Mouse (Mus musculus) heart, postnatal 0 days (tissue): ENCODE measurements around the gene Ier3. TPM values are rescaled to one million over a fixed set of nuclear protein-coding genes. Genes with fewer than 3 reads are reported as not detected.

Experiments used
- ATAC-seq: fragments of 200-750 bp; cut with Nextera tagmentation; 2 replicates; pipeline ENCODE4 v1.8.0; 2017; ENCODE audit warnings: low read depth, moderate number of reproducible peaks, moderate library complexity; ENCODE audit not compliant: insufficient read depth
- DNase-seq: peaks from one replicate; pipeline ENCODE4 v3.0.0-alpha.2; 2016; ENCODE audit warnings: low spot score
- H3K27ac ChIP-seq: fragments of 300-500 bp; sonication (generic); 2 replicates; pipeline ENCODE4 v1.5.1; 2014; ENCODE audit warnings: low read depth, mild to moderate bottlenecking
- H3K27me3 ChIP-seq: fragments of 300-500 bp; sonication (generic); 2 replicates; pipeline ENCODE4 v1.6.1; 2014; ENCODE audit warnings: low read length, mixed read lengths; ENCODE audit not compliant: control insufficient read depth, insufficient read depth
- H3K36me3 ChIP-seq: fragments of 300-500 bp; sonication (generic); replicated peaks from 2 replicates; pipeline ENCODE4 v1.6.1; 2014; ENCODE audit warnings: low read length, mixed read lengths; ENCODE audit not compliant: control insufficient read depth, insufficient read depth
- H3K4me1 ChIP-seq: fragments of 300-500 bp; sonication (generic); 2 replicates; pipeline ENCODE4 v1.6.1; 2014; ENCODE audit warnings: antibody characterized with exemption; ENCODE audit not compliant: control insufficient read depth, insufficient read depth
- H3K4me2 ChIP-seq: fragments of 300-500 bp; sonication (generic); 2 replicates; pipeline ENCODE4 v1.6.1; 2014; ENCODE audit warnings: low read depth, mild to moderate bottlenecking, low read length, moderate library complexity
- H3K4me3 ChIP-seq: fragments of 300-500 bp; sonication (generic); 2 replicates; pipeline ENCODE4 v1.5.1; 2014; ENCODE audit warnings: low read depth, low read length
- H3K9ac ChIP-seq: fragments of 300-500 bp; sonication (generic); replicated peaks from 2 replicates; pipeline ENCODE4 v1.6.1; 2014; ENCODE audit warnings: low read depth, low read length, mixed read lengths
- H3K9me3 ChIP-seq: fragments of 300-500 bp; sonication (generic); replicated peaks from 2 replicates; pipeline ENCODE4 v1.6.1; 2016; ENCODE audit warnings: low read length; ENCODE audit not compliant: control insufficient read depth
- CTCF ChIP-seq: IDR thresholded peaks from 2 replicates; pipeline ENCODE4 v1.5.1; 2016; ENCODE audit warnings: antibody characterized with exemption, control low read depth, low read depth
- EP300 ChIP-seq: IDR thresholded peaks from 2 replicates; pipeline ENCODE4 v1.6.1; 2016; ENCODE audit warnings: antibody characterized with exemption, low read depth
- WGBS: fragments of 180-500 bp; shearing (Covaris S2); extraction: QIAGEN DNeasy Blood & Tissue Kit; methylation state at CpG from one replicate; pipeline ENCODE4 v1.1.7; 2014; 5-methylcytosine and 5-hydroxymethylcytosine counted together
- polyA plus RNA-seq: library from polyadenylated mRNA; unstranded; fragments of >200 nt; fragmentation: Nextera tagmentation; extraction: Ambion mirVana; gene quantifications from 2 replicates; pipeline ENCODE4 v1.2.1, GENCODE M21; 2015
- total RNA-seq: library from RNA; depleted of rRNA; stranded (reverse); fragments of >200 nt; gene quantifications from 2 replicates; pipeline ENCODE4 v1.2.3, GENCODE M21; 2014; ENCODE audit warnings: low replicate concordance

The Ier3 gene
- total and polyA plus RNA-seq, 2 experiments from 2014 or later: 50.5 to 79.4 TPM

- peaks cover 26% of the 10 kb centered on the region for H3K36me3 ChIP-seq
- WGBS: 93% methylated on average over 1 of the region's 1 CpGs
- no peaks in the 10 kb centered on the region for H3K9me3 ChIP-seq
- no peak overlapping the region for H3K9ac ChIP-seq
- no peak overlapping the region for H3K4me2 ChIP-seq
- peaks cover 10% of the 10 kb centered on the region; the same call in 1 of the 2 replicates for H3K4me1 ChIP-seq
- TF ChIP-seq CTCF (no peak), EP300 (no peak)
- no peaks in the 10 kb centered on the region for H3K27me3 ChIP-seq
- DNase-seq (no peak), ATAC-seq (no peak)
- H3K4me3 ChIP-seq: no peak overlapping the region
- no peak overlapping the region for H3K27ac ChIP-seq
Measured at GRCm38 (mm10) chr17:35859371-35859770, 37.9 kb downstream of the Ier3 start.

GRCm38 (mm10) chr17:35859835-35860234 is 38.4 kb downstream of the Ier3 start:
- Histone ChIP-seq H3K9ac (no peak overlapping the region), H3K4me2 (no peak overlapping the region), H3K9me3 (no peaks in the 10 kb centered on the region), H3K27ac (no peak overlapping the region), H3K4me3 (no peak overlapping the region), H3K27me3 (no peaks in the 10 kb centered on the region), H3K36me3 (peaks cover 21% of the 10 kb centered on the region), H3K4me1 (peaks cover 10% of the 10 kb centered on the region; the same call in 1 of the 2 replicates)
- no peak for TF ChIP-seq CTCF
- TF ChIP-seq EP300: no peak
- ATAC-seq (no peak), DNase-seq (no peak)
- WGBS: 38% methylated on average over 2 of the region's 2 CpGs

GRCm38 (mm10) chr17:35860831-35861197 is 39.3 kb downstream of the Ier3 start:
- Histone ChIP-seq H3K4me3 (peak overlapping the region; percentile 82), H3K4me1 (peaks cover 10% of the 10 kb centered on the region; the same call in 1 of the 2 replicates), H3K4me2 (peak overlapping the region; percentile 78), H3K9ac (peak overlapping the region; percentile 60), H3K27ac (peak overlapping the region; percentile 89), H3K36me3 (peaks cover 19% of the 10 kb centered on the region), H3K9me3 (no peaks in the 10 kb centered on the region), H3K27me3 (no peaks in the 10 kb centered on the region)
- no peak for TF ChIP-seq EP300
- no peak for TF ChIP-seq CTCF
- ATAC-seq: no peak
- no peak for DNase-seq
- 6% methylated on average over 12 of the region's 12 CpGs for WGBS

DNA sequence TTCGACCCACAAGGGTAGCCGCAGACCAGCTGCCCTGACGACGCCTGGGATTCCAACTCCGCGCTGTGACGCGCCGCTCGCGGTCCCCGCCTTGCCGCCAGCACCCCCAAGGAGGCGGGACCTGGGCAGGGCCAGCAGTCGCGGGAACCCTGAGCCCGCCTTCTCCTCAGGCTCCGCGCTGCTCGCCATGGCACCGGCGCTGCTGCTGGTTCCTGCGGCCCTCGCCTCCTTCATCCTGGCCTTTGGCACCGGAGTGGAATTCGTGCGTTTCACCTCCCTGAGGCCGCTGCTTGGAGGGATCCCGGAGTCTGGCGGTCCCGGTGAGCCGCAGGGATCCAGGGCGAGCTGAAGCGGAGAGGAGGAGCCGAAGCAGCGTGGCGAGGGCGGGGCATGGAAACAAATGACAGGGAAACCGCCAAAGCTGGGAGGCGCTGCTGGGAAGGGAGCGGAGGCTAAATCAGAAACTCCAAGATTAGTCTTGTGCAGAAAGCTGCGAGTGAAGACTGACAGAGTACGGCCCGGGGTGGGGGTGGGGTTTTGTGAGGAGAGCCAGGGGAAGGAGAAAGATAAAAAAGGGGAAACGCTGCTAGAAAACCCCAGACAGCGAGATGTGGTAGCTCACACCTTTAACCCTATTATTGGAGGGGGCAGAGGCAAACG is 39.8 kb downstream of the Ier3 start, which contains the start of gene Nrm:
TSS of gene Nrm (plus strand) at position 121 of the 660 bp plus-strand sequence.
- H3K9ac ChIP-seq: peak within 1 kb of the TSS; percentile 60
- H3K27me3 ChIP-seq: no peaks in the 10 kb centered on the region
- H3K4me2 ChIP-seq: peak within 1 kb of the TSS; percentile 78
- H3K36me3 ChIP-seq: peaks cover 19% of the 10 kb centered on the region
- no peaks in the 10 kb centered on the region for H3K9me3 ChIP-seq
- peak within 1 kb of the TSS; percentile 89 for H3K27ac ChIP-seq
- WGBS: under 1% methylated on average over 47 of the region's 47 CpGs
- H3K4me1 ChIP-seq: peaks cover 10% of the 10 kb centered on the region; the same call in 1 of the 2 replicates
- DNase-seq: peak; percentile 97
- peak; percentile 58 for TF ChIP-seq CTCF
- peak; percentile 24; the same call in 1 of the 2 replicates for TF ChIP-seq EP300
- peak within 1 kb of the TSS; percentile 82 for H3K4me3 ChIP-seq
- ATAC-seq: peak; percentile 89

DNA sequence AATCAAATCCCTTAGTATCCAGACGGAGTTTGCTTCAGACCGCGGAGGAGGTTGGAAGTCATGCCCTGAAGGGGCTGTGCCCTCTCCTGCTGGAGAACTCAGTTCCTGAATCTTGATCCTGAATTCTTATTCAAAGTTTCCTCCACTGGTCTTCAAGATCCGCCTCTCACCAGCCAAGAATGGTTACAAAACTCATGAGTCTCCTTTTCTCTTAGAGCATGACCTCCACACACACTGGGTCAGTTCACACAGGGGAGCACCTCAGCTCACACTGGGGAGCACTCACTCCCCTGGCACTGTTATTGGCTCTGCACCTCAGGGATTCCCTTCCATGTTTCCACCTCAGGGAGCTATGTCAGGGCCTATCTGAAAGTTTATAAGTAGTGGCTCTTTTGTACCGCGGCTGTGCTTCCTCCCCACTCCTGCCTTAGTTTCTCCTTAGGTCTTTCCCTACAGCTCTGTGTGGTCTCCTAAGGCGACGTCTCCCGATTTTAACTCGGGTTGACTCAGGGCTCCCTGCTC is 43.4 kb downstream of the Ier3 start:
- TF ChIP-seq EP300 (no peak), CTCF (no peak)
- peak overlapping the region; percentile 96 for H3K27ac ChIP-seq
- H3K36me3 ChIP-seq: no peaks in the 10 kb centered on the region
- peak overlapping the region; percentile 77 for H3K9ac ChIP-seq
- peak overlapping the region; percentile 86 for H3K4me2 ChIP-seq
- H3K4me3 ChIP-seq: peak overlapping the region; percentile 66
- H3K9me3 ChIP-seq: no peaks in the 10 kb centered on the region
- ATAC-seq (no peak), DNase-seq (no peak)
- no peaks in the 10 kb centered on the region for H3K27me3 ChIP-seq
- H3K4me1 ChIP-seq: peaks cover 17% of the 10 kb centered on the region; the same call in 1 of the 2 replicates
- 25% methylated on average over 10 of the region's 10 CpGs for WGBS
